Mouse (Mus musculus) bone marrow, adult 2 months (tissue): ENCODE results near the gene Cnr2.

Source experiments
- CTCF ChIP-seq: fragments of 200-500 bp; IDR thresholded peaks from 2 replicates; pipeline ENCODE4 v1.5.1; 2011; ENCODE audit warnings: low read length, control low read depth; ENCODE audit not compliant: control insufficient read depth, insufficient read depth
- POLR2A ChIP-seq: fragments of 200-500 bp; IDR thresholded peaks from 2 replicates; pipeline ENCODE4 v1.6.1; 2011; ENCODE audit warnings: low read depth, mild to moderate bottlenecking, control low read depth, low read length, borderline replicate concordance; ENCODE audit not compliant: control insufficient read depth

GRCm38 (mm10) chr4:135896157-135896556, 963 bp downstream of the Cnr2 start:
- TF ChIP-seq POLR2A (no peak), CTCF (no peak)
